Comparison of ENCODE assay signal across 18 mouse cellular contexts in genomic region chr19:3562752-3563151, GRCm38 (mm10). TPM values are rescaled to one million over a fixed set of nuclear protein-coding genes. Genes with fewer than 3 reads are reported as not detected.
DNase-seq lines count a peak whose midpoint lies in the region; ATAC-seq and TF ChIP-seq lines count a peak whose summit lies in the region.
"Had no signal": no experiment of that assay in that cellular context is flagged by ENCODE, and none has a peak within 500 bp of the region (broad histone marks: within the 10 kb centered on the region; RNA-seq: fewer than 3 reads in every experiment).

No protein-coding gene starts in this region.

- H3K9me3 ChIP-seq in intestine, embryonic 16.5 days (ENCODE audit: control insufficient read depth, low read length): no peaks in the 10 kb centered on the region

- H3K27me3 ChIP-seq in intestine, embryonic 16.5 days (replicated peaks; ENCODE audit: control insufficient read depth, insufficient read depth, low read length): no peaks in the 10 kb centered on the region
- H3K27me3 ChIP-seq: midbrain, embryonic 15.5 days; Patski had no signal

- no peak for DNase-seq in gastrocnemius, adult 2 months
- DNase-seq in gastrocnemius, adult 8-10 months (ENCODE audit: low spot score in 2 of 2): no peak
- peak; percentile 78 for DNase-seq in 3T3-L1 (ENCODE audit: low read depth, low spot score)
- peak; percentile 18 for DNase-seq in lung, postnatal 10 days
- no peak for DNase-seq in frontal cortex, adult 2 months (ENCODE audit: extremely low spot score in 1 of 2, low spot score in 1 of 2)
- DNase-seq in kidney, adult 18-20 months: no peak
- DNase-seq: adrenal gland, adult 8-10 months; cerebellum, adult 8-10 months; kidney, postnatal 14 days; right cerebral cortex, postnatal 4 days; thymus, postnatal 4 days had no signal

- peak overlapping the region; percentile 82 for H3K27ac ChIP-seq in gastrocnemius, adult 2 months
- peak overlapping the region; percentile 53 for H3K27ac ChIP-seq in brown adipose tissue, adult 24 weeks (replicated peaks; ENCODE audit: low read depth, low read length)
- no peak overlapping the region for H3K27ac ChIP-seq in intestine, embryonic 16.5 days (ENCODE audit: low read length)
- H3K27ac ChIP-seq: forebrain, embryonic 10.5 days; hindbrain, embryonic 14.5 days; midbrain, embryonic 15.5 days had no signal

- TF ChIP-seq CTCF in gastrocnemius, adult 2 months (IDR thresholded peaks at IDR 0.05): no peak

- no peak overlapping the region for H3K4me3 ChIP-seq in gastrocnemius, adult 2 months
- H3K4me3 ChIP-seq in brown adipose tissue, adult 24 weeks (ENCODE audit: insufficient read depth, low read depth, low read length): no peak overlapping the region
- H3K4me3 ChIP-seq in intestine, embryonic 16.5 days (ENCODE audit: low read length): no peak overlapping the region
- H3K4me3 ChIP-seq: forebrain, embryonic 10.5 days; midbrain, embryonic 15.5 days had no signal

- no peak for ATAC-seq in intestine, embryonic 16.5 days
- ATAC-seq: CD4-positive, CD25-positive, alpha-beta regulatory T cell, adult 4 months; midbrain, embryonic 15.5 days; Patski had no signal

- intact Hi-C loops in gastrocnemius, adult 2 months (cut with DNase I): no loop called here

- no peak overlapping the region for H3K9ac ChIP-seq in intestine, embryonic 16.5 days (ENCODE audit: low read depth, low read length)
- H3K9ac ChIP-seq: hindbrain, embryonic 14.5 days; midbrain, embryonic 15.5 days had no signal

- 85% methylated on average over 6 of the region's 6 CpGs for whole genome bisulfite sequencing in intestine, embryonic 16.5 days

- peaks cover 39% of the 10 kb centered on the region for H3K4me1 ChIP-seq in brown adipose tissue, adult 24 weeks (ENCODE audit: control insufficient read depth, insufficient read depth, insufficient read length, low read length)
- H3K4me1 ChIP-seq in intestine, embryonic 16.5 days (ENCODE audit: control insufficient read depth, insufficient read depth, low read length): peaks cover 5% of the 10 kb centered on the region
- H3K4me1 ChIP-seq: forebrain, embryonic 10.5 days had no signal

- H3K4me2 ChIP-seq in intestine, embryonic 16.5 days (ENCODE audit: low read depth, low read length): no peak overlapping the region
- H3K4me2 ChIP-seq: hindbrain, embryonic 14.5 days; midbrain, embryonic 15.5 days had no signal

- H3K36me3 ChIP-seq in intestine, embryonic 16.5 days (ENCODE audit: control insufficient read depth, insufficient read depth, low read length): no peaks in the 10 kb centered on the region
- H3K36me3 ChIP-seq: midbrain, embryonic 15.5 days had no signal

RNA-seq across cellular contexts. Expression of gene Ppp6r3, which starts 12.8 kb away (rescaled TPM):
- 10 to 100 TPM; 66.1 to 70.5 TPM for total RNA-seq in gastrocnemius, adult 2 months (2021)
- 10 to 100 TPM; 54.6 to 64.5 (median 59.5) TPM for total RNA-seq in gastrocnemius, adult 8-10 months (2022)
- polyA plus RNA-seq in brown adipose tissue, adult 24 weeks (2012; ENCODE audit: insufficient read depth, insufficient read length, missing spikeins): 32.4 and 45.1 TPM in 2 replicates
- 43.1 and 45.1 TPM in 2 replicates for polyA plus RNA-seq in intestine, embryonic 16.5 days (2015; fragmentation: Nextera tagmentation; extraction: Ambion mirVana)
- polyA plus RNA-seq in frontal cortex, adult 2 months (2012; rRNA removed): 85.6 and 88.1 TPM in 2 replicates

Comparison
In these comparisons a context has a peak if more than half of its experiments do, and no peak if none do; other contexts are left out.
1. DNase-seq: peak in 3T3-L1 (single experiment) and lung, postnatal 10 days (single experiment); none in gastrocnemius, adult 2 months (single experiment), gastrocnemius, adult 8-10 months (0 of 2), frontal cortex, adult 2 months (0 of 2) and kidney, adult 18-20 months (single experiment).